Mouse (Mus musculus): ENCODE measurements around the gene Ltf. TPM values are rescaled to one million over a fixed set of nuclear protein-coding genes. Genes with fewer than 3 reads are reported as not detected.

Gene Ltf
- polyA plus RNA-seq, 1 experiment, result 3.5 TPM

- WGBS, result 84% methylated on average over 3 of the region's 3 CpGs
- no peak for DNase-seq
- no peak for TF ChIP-seq POLR2A (IDR thresholded peaks at IDR 0.05; ENCODE audit: control insufficient read depth, extremely low read depth, insufficient read depth, low read length, poor library complexity)
- TF ChIP-seq CTCF (IDR thresholded peaks at IDR 0.05; ENCODE audit: borderline replicate concordance, control insufficient read depth, extremely low read depth, insufficient read depth, low read length, poor library complexity), result no peak
These were observed 7.0 kb upstream of the Ltf start for GRCm38 (mm10) chr9:111012041-111012440.

GRCm38 (mm10) chr9:111015658-111016057 lies 3.4 kb upstream of the Ltf start:
- DNase-seq, result no peak
- H3K4me3 ChIP-seq (ENCODE audit: control insufficient read depth, insufficient read depth, low read length), result no peak overlapping the region
- no peak overlapping the region for H3K27ac ChIP-seq (ENCODE audit: control insufficient read depth, insufficient read depth, low read length)
- no peaks in the 10 kb centered on the region for H3K27me3 ChIP-seq (ENCODE audit: control insufficient read depth, insufficient read depth, low read length)
- no peak for TF ChIP-seq POLR2A (IDR thresholded peaks at IDR 0.05; ENCODE audit: control insufficient read depth, extremely low read depth, insufficient read depth, low read length, poor library complexity)
- TF ChIP-seq CTCF (IDR thresholded peaks at IDR 0.05; ENCODE audit: borderline replicate concordance, control insufficient read depth, extremely low read depth, insufficient read depth, low read length, poor library complexity), result no peak
- H3K36me3 ChIP-seq (ENCODE audit: control insufficient read depth, insufficient read depth, low read length), result no peaks in the 10 kb centered on the region
- WGBS, result 93% methylated on average over 4 of the region's 4 CpGs
- 0 out of 2 replicates have a peak, but pooled peaks cover 3% of the 10 kb centered on the region for H3K4me1 ChIP-seq (replicated peaks; ENCODE audit: control insufficient read depth, insufficient read depth, low read length)

More at GRCm38 (mm10) chr9:111012041-111012440, 7.0 kb upstream of the Ltf start:
- Histone ChIP-seq H3K4me1 (replicated peaks; ENCODE audit: control insufficient read depth, insufficient read depth, low read length) (peaks cover 3% of the 10 kb centered on the region), H3K27ac (ENCODE audit: control insufficient read depth, insufficient read depth, low read length) (no peak overlapping the region), H3K36me3 (ENCODE audit: control insufficient read depth, insufficient read depth, low read length) (no peaks in the 10 kb centered on the region), H3K27me3 (ENCODE audit: control insufficient read depth, insufficient read depth, low read length) (no peaks in the 10 kb centered on the region), H3K4me3 (ENCODE audit: control insufficient read depth, insufficient read depth, low read length) (no peak overlapping the region)

DNA sequence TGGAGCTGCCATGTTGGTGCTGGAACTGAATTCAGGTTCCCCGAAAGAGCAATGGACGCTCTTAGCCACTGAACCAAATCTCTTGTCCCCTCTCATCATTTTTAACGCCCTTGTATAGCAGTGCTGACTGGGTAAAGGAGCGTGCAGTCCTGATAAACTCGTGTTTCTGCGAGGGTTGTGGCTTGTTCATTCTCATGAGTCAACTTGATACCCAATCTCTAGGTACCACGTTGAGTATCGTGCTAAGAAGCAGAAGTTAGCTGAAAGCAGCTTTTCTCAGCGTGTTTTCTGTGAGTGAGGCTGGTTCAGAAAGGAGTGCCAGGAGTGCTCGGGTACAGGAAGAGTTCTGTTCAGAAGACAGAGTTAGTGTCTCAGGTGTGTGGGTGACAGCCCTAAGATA lies 7.7 kb downstream of the Ltf start:
- Histone ChIP-seq H3K36me3 (ENCODE audit: control insufficient read depth, insufficient read depth, low read length) (no peaks in the 10 kb centered on the region), H3K27me3 (ENCODE audit: control insufficient read depth, insufficient read depth, low read length) (no peaks in the 10 kb centered on the region), H3K27ac (ENCODE audit: control insufficient read depth, insufficient read depth, low read length) (no peak overlapping the region), H3K4me3 (ENCODE audit: control insufficient read depth, insufficient read depth, low read length) (no peak overlapping the region), H3K4me1 (replicated peaks; ENCODE audit: control insufficient read depth, insufficient read depth, low read length) (no peaks in the 10 kb centered on the region)
- TF ChIP-seq POLR2A (IDR thresholded peaks at IDR 0.05; ENCODE audit: control insufficient read depth, extremely low read depth, insufficient read depth, low read length, poor library complexity), result no peak
- 88% methylated on average over 10 of the region's 10 CpGs for WGBS
- no peak for DNase-seq

GRCm38 (mm10) chr9:111033717-111034116 lies 14.6 kb downstream of the Ltf start:
- TF ChIP-seq POLR2A (IDR thresholded peaks at IDR 0.05; ENCODE audit: control insufficient read depth, extremely low read depth, insufficient read depth, low read length, poor library complexity) (no peak), CTCF (IDR thresholded peaks at IDR 0.05; ENCODE audit: borderline replicate concordance, control insufficient read depth, extremely low read depth, insufficient read depth, low read length, poor library complexity) (no peak)
- Histone ChIP-seq H3K4me1 (replicated peaks; ENCODE audit: control insufficient read depth, insufficient read depth, low read length) (no peaks in the 10 kb centered on the region), H3K27me3 (ENCODE audit: control insufficient read depth, insufficient read depth, low read length) (no peaks in the 10 kb centered on the region), H3K36me3 (ENCODE audit: control insufficient read depth, insufficient read depth, low read length) (no peaks in the 10 kb centered on the region), H3K27ac (ENCODE audit: control insufficient read depth, insufficient read depth, low read length) (no peak overlapping the region), H3K4me3 (ENCODE audit: control insufficient read depth, insufficient read depth, low read length) (no peak overlapping the region)
- DNase-seq, result no peak
- 88% methylated on average over 4 of the region's 4 CpGs for WGBS

- no peaks in the 10 kb centered on the region for H3K27me3 ChIP-seq (ENCODE audit: control insufficient read depth, insufficient read depth, low read length)
- no peaks in the 10 kb centered on the region for H3K4me1 ChIP-seq (replicated peaks; ENCODE audit: control insufficient read depth, insufficient read depth, low read length)
- 86% methylated on average over 4 of the region's 4 CpGs for WGBS
- no peak overlapping the region for H3K27ac ChIP-seq (ENCODE audit: control insufficient read depth, insufficient read depth, low read length)
- H3K36me3 ChIP-seq (ENCODE audit: control insufficient read depth, insufficient read depth, low read length), result no peaks in the 10 kb centered on the region
- TF ChIP-seq POLR2A (IDR thresholded peaks at IDR 0.05; ENCODE audit: control insufficient read depth, extremely low read depth, insufficient read depth, low read length, poor library complexity) (no peak), CTCF (IDR thresholded peaks at IDR 0.05; ENCODE audit: borderline replicate concordance, control insufficient read depth, extremely low read depth, insufficient read depth, low read length, poor library complexity) (no peak)
- H3K4me3 ChIP-seq (ENCODE audit: control insufficient read depth, insufficient read depth, low read length), result no peak overlapping the region
- no peak for DNase-seq
These were observed 20.9 kb downstream of the Ltf start for GRCm38 (mm10) chr9:111039966-111040365.

- TF ChIP-seq POLR2A (IDR thresholded peaks at IDR 0.05; ENCODE audit: control insufficient read depth, extremely low read depth, insufficient read depth, low read length, poor library complexity), result no peak
- TF ChIP-seq CTCF (IDR thresholded peaks at IDR 0.05; ENCODE audit: borderline replicate concordance, control insufficient read depth, extremely low read depth, insufficient read depth, low read length, poor library complexity), result no peak
- WGBS, result 92% methylated on average over 5 of the region's 5 CpGs
- H3K4me3 ChIP-seq (ENCODE audit: control insufficient read depth, insufficient read depth, low read length), result no peak overlapping the region
- DNase-seq, result no peak
- no peak overlapping the region for H3K27ac ChIP-seq (ENCODE audit: control insufficient read depth, insufficient read depth, low read length)
- no peaks in the 10 kb centered on the region for H3K36me3 ChIP-seq (ENCODE audit: control insufficient read depth, insufficient read depth, low read length)
- H3K4me1 ChIP-seq (replicated peaks; ENCODE audit: control insufficient read depth, insufficient read depth, low read length), result peaks cover 4% of the 10 kb centered on the region
- H3K27me3 ChIP-seq (ENCODE audit: control insufficient read depth, insufficient read depth, low read length), result no peaks in the 10 kb centered on the region
These were observed 23.2 kb downstream of the Ltf start for GRCm38 (mm10) chr9:111042266-111042665.

DNA sequence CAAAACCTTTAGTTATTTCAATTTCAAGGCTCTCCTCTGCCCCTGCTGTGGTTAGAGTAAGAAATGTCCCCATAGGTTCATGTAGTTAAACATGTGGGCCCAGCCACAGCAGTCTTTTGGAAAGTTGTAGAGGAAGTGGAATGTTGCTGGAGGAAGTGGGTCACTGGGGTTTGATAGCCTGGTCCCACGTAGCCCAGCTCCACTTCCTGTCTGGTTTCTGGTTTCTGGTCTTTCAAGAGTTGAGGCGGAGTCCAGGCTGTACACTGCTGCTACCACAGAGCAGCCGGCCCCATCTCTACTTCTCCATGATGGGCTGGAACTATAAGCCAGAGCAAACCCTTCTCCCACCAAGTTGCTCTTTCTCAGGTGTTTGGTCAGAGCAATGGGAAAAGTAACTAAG lies 27.2 kb downstream of the Ltf start:
- Histone ChIP-seq H3K4me1 (replicated peaks; ENCODE audit: control insufficient read depth, insufficient read depth, low read length) (peaks cover 8% of the 10 kb centered on the region), H3K27ac (ENCODE audit: control insufficient read depth, insufficient read depth, low read length) (no peak overlapping the region), H3K36me3 (ENCODE audit: control insufficient read depth, insufficient read depth, low read length) (no peaks in the 10 kb centered on the region), H3K4me3 (ENCODE audit: control insufficient read depth, insufficient read depth, low read length) (no peak overlapping the region), H3K27me3 (ENCODE audit: control insufficient read depth, insufficient read depth, low read length) (0 out of 2 replicates have a peak, but pooled peaks cover 2% of the 10 kb centered on the region)
- no peak for DNase-seq
- no peak for TF ChIP-seq POLR2A (IDR thresholded peaks at IDR 0.05; ENCODE audit: control insufficient read depth, extremely low read depth, insufficient read depth, low read length, poor library complexity)
- TF ChIP-seq CTCF (IDR thresholded peaks at IDR 0.05; ENCODE audit: borderline replicate concordance, control insufficient read depth, extremely low read depth, insufficient read depth, low read length, poor library complexity), result no peak
- 7% methylated on average over 3 of the region's 3 CpGs for WGBS

All from thymus, adult 2 months (tissue).